Mouse (Mus musculus): ENCODE results near the gene Cacna1g. TPM values are rescaled to one million over a fixed set of nuclear protein-coding genes. Genes with fewer than 3 reads are reported as not detected.

Gene Cacna1g
- polyA plus RNA-seq, 1 experiment from 2014 or later, result 79.1 TPM

DNA sequence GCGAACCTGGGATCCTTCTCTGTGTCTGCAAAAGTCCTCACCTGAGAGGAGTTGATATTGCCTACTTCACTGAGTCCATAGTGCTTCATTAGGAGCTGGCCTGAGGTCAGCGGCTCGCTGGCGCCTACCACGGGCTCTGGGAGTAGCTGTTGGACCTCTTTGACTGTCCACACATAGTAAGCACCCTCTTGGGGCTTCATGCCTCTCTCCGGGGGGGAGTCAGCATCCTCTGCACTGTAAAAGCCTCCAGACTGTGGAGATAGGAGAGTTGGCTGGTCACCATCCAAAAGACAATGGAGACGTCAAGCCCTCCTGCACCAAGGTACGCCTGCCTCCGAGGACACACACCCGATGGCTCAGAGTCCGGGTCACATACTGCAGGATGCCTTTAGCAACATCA lies 8.7 kb upstream of the Cacna1g start:
- DNase-seq (ENCODE audit: low read depth, low spot score) (no peak), ATAC-seq (no peak)
- in situ Hi-C loops (cut with MboI; ENCODE audit: low pct_unique_long_range_greater_than_20kb), result loop anchor here (5.0 kb wide), 1 partner anchor 55 kb away; no protein-coding TSS in a partner anchor
- ChIA-PET POLR2A (no interaction called here), CTCF (no interaction called here)
- no peak for TF ChIP-seq CTCF (IDR thresholded peaks at IDR 0.05)
- H3K27me3 ChIP-seq, result no peaks in the 10 kb centered on the region

DNA sequence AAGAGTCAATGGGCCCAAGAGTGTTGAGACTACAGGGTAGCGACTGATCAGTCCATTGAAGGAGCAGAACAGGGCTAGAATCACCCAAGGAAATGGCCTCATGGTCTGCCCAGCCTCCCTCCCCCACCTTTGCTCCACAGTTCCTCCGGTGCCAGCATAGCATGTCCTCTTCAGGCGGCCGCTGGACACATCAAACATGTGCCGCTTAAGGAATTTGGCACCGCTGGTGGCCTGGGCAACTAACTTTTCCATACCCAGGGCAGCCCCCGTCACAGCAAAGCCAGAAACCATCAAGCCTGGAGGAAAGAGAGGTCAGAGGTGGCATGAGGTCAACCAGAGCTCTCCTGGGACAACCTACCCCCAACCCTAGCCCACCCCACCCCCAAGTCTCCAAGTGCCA lies 8.0 kb upstream of the Cacna1g start:
- in situ Hi-C loops (cut with MboI; ENCODE audit: low pct_unique_long_range_greater_than_20kb), result loop anchor here (5.0 kb wide), 1 partner anchor 55 kb away; no protein-coding TSS in a partner anchor
- no peak for ATAC-seq
- ChIA-PET POLR2A (no interaction called here), CTCF (no interaction called here)
- TF ChIP-seq CTCF (IDR thresholded peaks at IDR 0.05), result no peak
- DNase-seq (ENCODE audit: low read depth, low spot score), result no peak
- H3K27me3 ChIP-seq, result no peaks in the 10 kb centered on the region

DNA sequence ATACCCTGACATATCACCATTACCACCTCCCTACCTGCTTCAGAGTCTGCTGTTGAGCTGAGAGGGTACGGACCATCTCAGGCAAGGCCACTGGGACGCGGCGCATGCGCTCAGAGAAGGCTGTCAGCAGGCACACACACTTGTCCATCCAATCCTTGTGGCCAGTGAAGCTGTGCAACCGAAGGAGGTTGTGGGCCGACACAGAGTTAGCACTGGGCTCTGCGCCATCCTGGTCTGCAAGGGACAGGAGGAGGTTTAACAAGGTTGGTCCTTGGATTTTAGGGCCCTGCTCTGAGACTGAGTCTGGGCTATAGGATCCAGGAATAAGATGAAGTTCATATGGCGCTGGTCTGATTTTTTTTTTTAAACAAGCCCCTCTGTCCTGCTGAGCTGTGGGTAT lies 6.4 kb upstream of the Cacna1g start:
- POLR2A ChIA-PET, result interaction anchor here (0.5 to 1.1 kb wide), 2 partner anchors 117 to 152 kb away, joined by 3 read pairs; no protein-coding TSS in a partner anchor
- TF ChIP-seq CTCF (IDR thresholded peaks at IDR 0.05), result no peak
- in situ Hi-C loops (cut with MboI; ENCODE audit: low pct_unique_long_range_greater_than_20kb), result loop anchor here (5.0 kb wide), 1 partner anchor 53 kb away; no protein-coding TSS in a partner anchor
- CTCF ChIA-PET, result no interaction called here
- ATAC-seq (no peak), DNase-seq (ENCODE audit: low read depth, low spot score) (no peak)
- H3K27me3 ChIP-seq, result no peaks in the 10 kb centered on the region

DNA sequence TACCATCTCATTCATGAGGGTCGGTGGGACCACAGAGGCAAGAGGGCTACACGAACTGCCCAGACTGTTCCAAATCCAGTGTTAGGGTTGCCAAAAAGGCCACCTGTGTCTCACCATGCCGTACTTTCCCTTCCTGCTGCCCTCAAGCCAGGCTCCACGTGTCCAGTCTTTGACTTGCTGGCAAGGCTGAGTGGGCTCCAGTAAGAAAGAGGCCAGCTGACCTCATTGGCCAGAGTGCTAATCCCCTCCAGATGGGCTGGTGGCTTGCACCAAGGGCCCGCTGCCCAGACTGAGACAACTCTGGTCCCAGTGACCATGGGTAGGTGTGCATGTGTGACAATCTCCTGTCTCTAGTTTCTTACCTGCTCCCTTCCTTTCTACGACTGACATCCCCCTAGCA lies 3.7 kb upstream of the Cacna1g start:
- H3K27me3 ChIP-seq, result no peaks in the 10 kb centered on the region
- DNase-seq (ENCODE audit: low read depth, low spot score), result no peak
- POLR2A ChIA-PET, result no interaction called here
- no peak for TF ChIP-seq CTCF (IDR thresholded peaks at IDR 0.05)
- CTCF ChIA-PET, result interaction anchor here (1.9 kb wide), 1 partner anchor 9 kb away, joined by 8 read pairs; the partner anchor contains the start of gene Spata20
- in situ Hi-C loops (cut with MboI; ENCODE audit: low pct_unique_long_range_greater_than_20kb), result no loop called here
- no peak for ATAC-seq

DNA sequence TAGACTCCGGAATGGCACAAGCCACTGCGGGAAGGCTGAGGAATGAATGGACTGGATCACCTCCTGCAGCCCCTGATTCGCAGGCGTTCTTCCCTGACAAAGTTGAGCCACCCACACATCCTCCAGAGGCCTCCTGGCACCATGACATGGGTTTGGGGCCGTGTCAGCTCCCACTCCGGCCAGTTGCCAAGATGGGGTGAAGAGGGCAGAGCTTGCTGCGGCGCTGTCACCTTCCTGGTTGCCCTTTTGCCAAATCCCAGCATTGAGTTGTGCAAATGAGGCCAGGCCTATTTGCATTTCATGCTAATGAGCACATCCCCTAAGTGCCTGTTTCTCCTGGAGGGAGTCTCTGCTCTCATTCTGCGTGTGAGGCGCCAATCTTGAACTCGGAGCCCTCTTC lies 1.7 kb upstream of the Cacna1g start:
- DNase-seq (ENCODE audit: low read depth, low spot score) (no peak), ATAC-seq (no peak)
- ChIA-PET CTCF (interaction anchor here (1.4 to 2.5 kb wide), 2 partner anchors 10 to 69 kb away, joined by 3 to 11 read pairs; partner anchors contain the start of gene Spata20), POLR2A (no interaction called here)
- H3K27me3 ChIP-seq, result no peaks in the 10 kb centered on the region
- in situ Hi-C loops (cut with MboI; ENCODE audit: low pct_unique_long_range_greater_than_20kb), result no loop called here
- no peak for TF ChIP-seq CTCF (IDR thresholded peaks at IDR 0.05)

DNA sequence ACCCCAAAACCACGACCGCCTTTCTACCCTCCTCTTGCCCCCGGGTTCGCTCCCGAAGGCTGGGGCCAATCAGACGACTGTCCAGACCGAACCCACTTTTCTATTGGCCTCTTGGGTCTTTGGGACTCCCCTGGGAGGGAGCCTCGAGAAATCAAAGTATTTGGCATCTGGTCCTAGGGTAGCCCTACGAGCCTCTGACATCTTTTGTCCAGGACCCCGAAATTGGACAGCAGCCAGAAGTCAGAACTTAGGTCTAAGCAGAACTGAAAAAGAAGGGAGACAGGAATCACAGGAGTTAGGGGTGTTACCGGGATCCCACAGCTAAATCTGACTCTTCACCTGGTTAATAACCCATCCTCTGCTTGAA lies 529 bp upstream of the Cacna1g start:
- ChIA-PET POLR2A (interaction anchor here (0.6 to 2.2 kb wide), 5 partner anchors 10 to 227 kb away, joined by 3 to 5 read pairs (median 4); no protein-coding TSS in a partner anchor), CTCF (interaction anchor here (1.9 to 2.5 kb wide), 2 partner anchors 11 to 74 kb away, joined by 6 to 11 read pairs; partner anchors contain the start of genes Rsad1 and Spata20)
- ATAC-seq, result no peak

DNA sequence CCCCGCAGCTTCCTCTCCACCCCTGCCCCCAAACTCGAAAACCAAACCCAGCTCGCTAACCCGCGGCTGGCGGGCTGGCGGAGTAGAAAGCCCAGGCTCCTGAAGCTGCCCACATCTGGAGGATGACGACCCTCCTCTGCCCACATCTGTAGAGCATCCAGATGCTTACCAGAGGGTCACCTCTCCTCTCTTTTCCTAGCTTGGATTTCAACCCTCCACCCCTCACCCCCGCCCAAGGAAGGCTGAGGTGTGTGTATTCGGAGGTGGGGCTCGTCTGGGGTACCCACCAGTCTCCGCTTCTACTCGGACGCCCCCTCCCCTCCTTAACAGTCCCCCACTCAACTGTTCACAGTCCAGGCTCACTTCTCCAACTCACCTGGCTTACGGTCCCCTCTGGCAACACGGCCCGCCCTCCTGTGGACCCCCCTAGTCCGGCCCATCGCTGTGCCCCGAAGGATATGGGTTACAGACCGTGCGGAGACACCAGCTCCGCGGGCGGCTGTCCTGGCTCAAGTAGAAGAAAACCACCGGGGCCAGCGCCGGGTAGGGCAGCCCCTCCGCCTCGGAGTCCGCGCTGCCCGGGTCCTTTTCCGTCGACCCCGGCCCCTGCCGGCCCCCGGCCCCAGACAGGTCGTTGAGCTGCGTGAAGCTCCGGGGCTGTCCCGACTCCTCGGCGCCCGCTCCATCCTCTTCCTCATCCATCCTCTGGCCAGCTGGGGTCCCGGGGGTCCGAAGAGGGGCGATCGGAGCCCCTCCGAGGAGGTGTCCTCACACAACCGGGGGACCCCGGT lies 887 bp downstream of the Cacna1g start:
- TF ChIP-seq CTCF (IDR thresholded peaks at IDR 0.05), result no peak
- ATAC-seq, result peak; percentile 22
- in situ Hi-C loops (cut with MboI; ENCODE audit: low pct_unique_long_range_greater_than_20kb), result no loop called here
- DNase-seq (ENCODE audit: low read depth, low spot score), result no peak
- POLR2A ChIA-PET, result interaction anchor here (0.5 to 2.2 kb wide), 8 partner anchors 9 to 137 kb away, joined by 3 to 5 read pairs (median 4); no protein-coding TSS in a partner anchor
- CTCF ChIA-PET, result interaction anchor here (1.1 to 2.5 kb wide), 5 partner anchors 13 to 76 kb away, joined by 3 to 11 read pairs (median 4); partner anchors contain the start of genes Rsad1 and Spata20
- no peaks in the 10 kb centered on the region for H3K27me3 ChIP-seq

More for the DNA sequence above, 529 bp upstream of the Cacna1g start:
- in situ Hi-C loops (cut with MboI; ENCODE audit: low pct_unique_long_range_greater_than_20kb), result no loop called here
- H3K27me3 ChIP-seq, result no peaks in the 10 kb centered on the region
- DNase-seq (ENCODE audit: low read depth, low spot score), result no peak
- no peak for TF ChIP-seq CTCF (IDR thresholded peaks at IDR 0.05)

DNA sequence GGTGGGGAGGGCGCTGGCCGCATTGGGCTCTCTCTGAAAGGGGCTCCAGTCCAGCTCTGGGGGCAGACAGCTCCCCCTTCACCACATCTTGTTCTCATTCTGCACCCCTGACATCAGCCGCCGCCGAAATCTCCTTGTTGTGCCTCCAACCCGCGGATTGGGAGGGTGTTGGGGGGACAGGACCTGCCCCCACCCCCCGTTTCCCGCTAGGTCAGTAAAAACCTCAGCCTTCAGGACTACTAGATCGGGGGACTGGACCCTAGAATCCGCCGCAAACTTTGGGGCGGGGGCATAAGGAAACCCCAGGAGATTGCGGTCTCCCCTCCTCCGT lies 1.4 kb downstream of the Cacna1g start:
- DNase-seq (ENCODE audit: low read depth, low spot score) (no peak), ATAC-seq (no peak)
- in situ Hi-C loops (cut with MboI; ENCODE audit: low pct_unique_long_range_greater_than_20kb), result no loop called here
- no peak for TF ChIP-seq CTCF (IDR thresholded peaks at IDR 0.05)
- ChIA-PET POLR2A (interaction anchor here (0.7 to 1.6 kb wide), 3 partner anchors 18 to 129 kb away, joined by 3 to 4 read pairs (median 3); no protein-coding TSS in a partner anchor), CTCF (interaction anchor here (1.1 to 1.9 kb wide), 4 partner anchors 14 to 76 kb away, joined by 3 to 6 read pairs (median 4); partner anchors contain the start of genes Rsad1 and Spata20)
- H3K27me3 ChIP-seq, result no peaks in the 10 kb centered on the region

DNA sequence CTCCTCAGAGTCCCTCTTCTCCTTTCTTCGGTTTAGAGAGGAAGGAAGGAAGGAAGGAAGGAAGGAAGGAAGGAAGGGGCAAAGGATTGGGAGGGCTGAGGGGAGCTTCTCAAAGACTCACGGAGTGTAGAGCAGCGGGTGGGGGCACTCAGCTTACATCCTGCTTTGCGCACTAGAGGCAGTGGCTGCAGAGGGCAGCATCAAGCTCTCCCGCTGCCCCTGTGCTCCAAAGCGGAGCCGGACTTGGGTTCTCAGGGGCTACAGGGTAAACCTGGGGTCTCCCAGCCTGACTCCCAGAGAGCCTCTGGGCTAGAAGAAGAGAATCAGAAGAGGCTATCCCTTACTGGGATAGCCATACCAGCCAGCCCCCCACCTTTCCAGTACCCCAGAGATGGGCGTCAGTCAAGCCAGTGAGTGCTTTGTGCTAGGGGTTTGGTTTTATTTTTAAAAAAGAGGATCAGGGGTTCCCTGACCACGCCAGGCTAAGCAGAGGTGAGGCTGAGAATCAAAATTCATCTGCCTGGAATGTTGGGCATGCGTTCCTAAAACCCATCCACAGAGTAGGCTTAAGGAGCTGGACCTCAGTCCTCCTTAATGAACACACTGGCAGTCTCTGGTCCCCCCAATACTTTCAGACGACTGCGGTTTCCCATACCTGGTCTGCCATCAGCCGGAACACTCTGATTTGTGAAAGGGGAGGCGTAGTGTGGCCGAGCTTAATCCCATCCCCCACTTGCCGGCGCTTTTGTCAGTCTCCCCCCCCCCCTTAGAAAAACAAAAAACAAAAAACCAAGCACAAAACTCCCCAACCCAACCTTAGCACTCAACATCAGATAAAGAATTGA lies 2.0 kb downstream of the Cacna1g start:
- ChIA-PET CTCF (interaction anchor here (1.1 kb wide), 2 partner anchors 14 to 71 kb away, joined by 3 to 4 read pairs; partner anchors contain the start of gene Spata20), POLR2A (interaction anchor here (0.7 to 1.6 kb wide), 4 partner anchors 17 to 129 kb away, joined by 3 to 4 read pairs (median 3); no protein-coding TSS in a partner anchor)
- ATAC-seq (no peak), DNase-seq (ENCODE audit: low read depth, low spot score) (no peak)
- H3K27me3 ChIP-seq, result no peaks in the 10 kb centered on the region
- TF ChIP-seq CTCF (IDR thresholded peaks at IDR 0.05), result no peak
- in situ Hi-C loops (cut with MboI; ENCODE audit: low pct_unique_long_range_greater_than_20kb), result no loop called here

DNA sequence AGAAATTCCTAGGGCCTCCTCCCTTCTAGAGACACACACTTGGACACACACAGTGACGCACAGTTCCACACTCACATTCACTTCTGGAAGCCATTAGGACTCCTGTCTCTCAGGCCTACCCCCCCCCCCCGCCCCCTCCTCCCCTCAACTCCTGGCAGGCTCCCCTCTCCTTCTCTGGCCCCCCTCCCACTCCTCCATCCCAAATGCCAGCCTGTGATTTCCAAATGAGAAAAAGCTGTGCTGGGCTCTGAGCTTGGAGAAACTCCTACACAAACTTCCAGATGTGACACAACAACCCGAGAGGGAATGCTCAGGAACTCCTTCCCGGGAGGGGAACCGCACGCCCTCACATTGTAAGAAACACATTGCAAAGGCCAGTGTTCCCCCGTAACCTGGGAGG lies 3.6 kb downstream of the Cacna1g start:
- no peak for DNase-seq (ENCODE audit: low read depth, low spot score)
- CTCF ChIA-PET, result interaction anchor here (1.2 kb wide), 1 partner anchor 16 kb away, joined by 5 read pairs; the partner anchor contains the start of gene Spata20
- POLR2A ChIA-PET, result no interaction called here
- in situ Hi-C loops (cut with MboI; ENCODE audit: low pct_unique_long_range_greater_than_20kb), result no loop called here
- no peaks in the 10 kb centered on the region for H3K27me3 ChIP-seq
- no peak for TF ChIP-seq CTCF (IDR thresholded peaks at IDR 0.05)
- no peak for ATAC-seq
